Mouse (Mus musculus): ENCODE results near the gene Akna.
A peak's percentile ranks its signal among the peaks of the same experiment; 100 is the strongest.

Gene Akna

DNA sequence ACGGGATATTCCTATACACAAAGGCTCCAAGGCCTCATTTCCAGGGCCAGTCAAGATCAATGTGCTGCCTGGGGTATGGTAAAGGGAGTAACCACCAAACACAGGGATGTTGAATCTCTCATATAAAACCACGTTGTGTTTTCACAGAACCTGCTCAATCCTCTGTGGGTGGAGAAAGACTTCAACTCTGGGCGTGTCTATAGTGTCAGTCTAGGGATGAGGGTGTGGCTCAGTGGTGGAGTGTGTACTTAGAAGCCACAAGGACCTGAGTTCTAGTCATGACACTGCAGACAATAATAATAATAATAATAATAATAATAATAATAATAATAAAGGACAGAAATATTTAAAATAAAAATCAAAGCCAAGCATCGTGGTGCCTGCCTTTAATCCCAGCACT, 18.9 kb downstream of the Akna start:
- no peak for DNase-seq (ENCODE audit: low read depth, low spot score)

DNA sequence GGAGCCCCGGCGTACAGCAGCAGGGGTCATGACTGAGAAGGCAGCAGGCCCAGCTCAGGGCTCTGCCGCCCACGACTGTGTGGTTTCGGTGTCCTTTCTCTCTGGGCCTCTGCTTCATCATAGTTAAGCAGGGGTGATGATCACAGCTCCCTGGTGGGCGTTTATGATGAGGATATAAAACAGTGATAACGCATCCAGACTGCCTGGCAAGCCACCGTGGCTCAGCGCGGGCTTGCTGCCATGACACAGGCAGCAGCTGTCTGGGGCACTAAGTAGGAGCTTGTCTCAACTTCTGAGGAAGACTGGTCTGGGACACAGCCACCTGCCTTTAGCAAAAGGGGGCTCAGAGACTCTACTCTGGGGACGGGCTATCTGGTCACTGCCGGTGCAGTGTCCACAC, 19.7 kb downstream of the Akna start:
- no peak for DNase-seq (ENCODE audit: low read depth, low spot score)

DNA sequence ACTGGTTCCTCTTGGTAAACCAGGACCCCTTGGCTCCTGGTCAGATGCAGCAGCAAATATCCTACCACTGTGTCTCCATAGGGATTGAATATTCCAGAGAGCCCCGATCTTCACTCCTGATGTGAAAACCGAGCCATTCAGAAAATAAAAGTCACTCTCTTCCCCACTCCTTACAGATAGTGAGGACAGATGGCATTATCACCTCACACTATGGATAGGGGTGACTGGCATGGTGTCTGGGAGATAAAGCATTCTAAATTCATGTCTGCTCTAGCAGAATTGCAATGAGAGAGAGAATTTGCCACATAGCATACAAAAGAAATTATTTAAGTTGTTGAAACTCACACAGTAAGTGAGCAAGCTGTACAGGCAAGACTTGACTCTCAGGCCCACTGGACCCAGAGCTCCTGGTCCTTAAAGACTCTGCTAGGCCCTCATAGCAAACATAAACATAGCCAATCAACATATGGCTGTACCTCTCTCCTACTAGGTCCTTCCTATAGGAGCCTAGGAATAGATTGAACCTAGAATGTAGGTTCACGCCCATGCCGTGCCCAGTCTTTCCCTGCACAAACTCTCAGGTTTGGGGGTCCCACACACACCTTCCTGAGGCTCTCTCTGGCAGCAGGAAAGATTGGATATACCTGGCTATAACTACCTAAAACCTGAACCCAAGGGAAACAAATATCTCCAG, 20.3 kb downstream of the Akna start:
- DNase-seq (ENCODE audit: low read depth, low spot score): no peak

DNA sequence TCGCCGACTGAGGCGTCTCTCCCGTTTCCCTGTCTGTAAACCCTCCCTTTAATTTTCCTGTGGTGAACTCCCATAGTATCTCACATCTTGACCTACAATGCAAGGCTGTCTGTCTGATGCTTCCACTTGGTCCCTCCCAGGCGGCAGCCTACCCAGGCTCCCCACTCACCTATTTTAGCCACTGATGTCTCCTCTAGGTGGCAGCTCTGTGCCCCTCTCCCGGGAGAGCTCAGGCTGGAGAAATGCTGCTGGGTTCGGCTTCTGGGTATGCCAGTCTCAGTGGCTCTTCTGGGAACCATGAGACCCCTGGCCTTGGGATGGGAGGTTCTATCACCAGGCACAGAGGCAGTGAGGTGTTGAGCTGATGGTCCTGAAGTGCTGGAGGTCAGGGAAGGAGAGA, 25.7 kb downstream of the Akna start:
- DNase-seq (ENCODE audit: low read depth, low spot score): no peak

DNA sequence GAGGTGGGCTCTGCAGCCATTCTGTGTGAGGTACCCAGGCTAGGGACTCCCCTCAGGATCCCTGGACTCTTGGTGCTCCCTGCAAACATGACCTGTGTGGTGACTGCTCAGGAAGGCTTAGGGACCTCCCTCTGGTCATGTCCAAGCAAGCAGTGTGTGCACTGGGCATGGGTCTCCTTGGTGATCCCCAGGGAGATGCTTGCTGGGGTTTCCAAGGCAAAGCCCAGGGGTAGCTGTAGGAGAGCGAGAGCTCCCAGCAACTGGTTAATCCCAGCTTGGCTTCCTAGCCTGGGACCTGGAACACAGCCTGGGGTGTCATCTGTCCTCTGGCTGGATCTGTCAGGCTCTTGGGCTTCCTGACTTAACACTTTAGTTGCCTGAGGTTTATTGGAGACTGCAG, 27.8 kb downstream of the Akna start:
- no peak for DNase-seq (ENCODE audit: low read depth, low spot score)

DNA sequence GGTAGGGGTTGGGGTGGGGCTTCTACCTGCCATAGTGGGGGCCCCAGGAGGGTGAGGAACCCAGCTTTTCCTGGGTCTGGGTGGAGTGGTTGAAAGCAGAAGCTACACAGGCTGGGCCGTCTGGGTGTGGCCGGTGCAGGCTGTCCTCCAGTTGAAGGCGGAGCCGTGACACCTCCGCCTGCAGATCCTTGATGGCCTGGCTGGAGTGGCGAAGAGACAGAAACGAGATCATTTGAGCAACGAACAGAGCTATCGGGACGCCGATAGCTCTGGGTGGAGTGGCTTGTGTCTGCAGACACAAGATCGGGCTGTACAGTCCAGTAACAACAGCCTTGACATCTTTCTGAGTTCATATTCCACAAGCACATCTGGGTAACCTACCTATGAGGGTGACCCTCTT, 28.8 kb downstream of the Akna start:
- no peak for DNase-seq (ENCODE audit: low read depth, low spot score)

DNA sequence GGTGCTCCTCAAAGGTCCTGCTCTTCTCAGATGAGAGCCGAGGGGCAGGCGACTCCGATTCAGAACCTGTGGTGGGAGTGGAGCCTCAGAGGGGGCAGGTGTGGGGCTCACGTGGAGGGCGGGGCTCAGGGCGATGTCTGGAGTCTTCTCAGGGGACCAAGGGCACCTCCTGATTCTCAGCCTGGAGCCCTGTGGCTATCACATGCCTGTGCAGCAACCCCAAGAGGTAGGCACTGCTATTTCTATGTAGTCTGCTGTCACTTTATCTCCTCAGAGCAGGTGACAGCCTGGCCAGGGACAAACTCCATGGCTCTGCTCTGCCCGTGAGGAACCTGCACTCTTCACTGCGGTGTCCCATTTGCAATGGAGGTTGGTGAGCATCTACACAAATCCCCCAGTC, 29.8 kb downstream of the Akna start:
- DNase-seq (ENCODE audit: low read depth, low spot score): no peak

DNA sequence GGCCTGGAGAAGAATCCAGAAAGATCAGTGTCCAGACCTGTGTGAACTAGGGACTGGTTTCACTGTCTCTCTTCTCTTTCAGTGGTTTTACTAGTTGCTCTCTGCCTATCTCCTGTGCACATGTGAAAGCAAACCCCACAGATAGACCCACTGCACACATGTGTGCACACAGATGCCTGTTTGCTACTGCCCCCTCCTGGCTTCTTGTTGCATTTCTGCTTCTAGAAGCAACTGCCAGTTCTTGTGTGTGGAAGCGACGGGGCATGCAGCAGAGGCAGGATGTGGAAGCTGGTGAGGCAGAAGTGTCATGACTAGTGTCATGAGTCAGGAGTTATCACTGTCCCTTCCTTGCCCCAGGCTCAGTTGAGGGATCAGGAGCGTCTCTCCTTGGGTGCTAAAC, 31.3 kb downstream of the Akna start:
- no peak for DNase-seq (ENCODE audit: low read depth, low spot score)

DNA sequence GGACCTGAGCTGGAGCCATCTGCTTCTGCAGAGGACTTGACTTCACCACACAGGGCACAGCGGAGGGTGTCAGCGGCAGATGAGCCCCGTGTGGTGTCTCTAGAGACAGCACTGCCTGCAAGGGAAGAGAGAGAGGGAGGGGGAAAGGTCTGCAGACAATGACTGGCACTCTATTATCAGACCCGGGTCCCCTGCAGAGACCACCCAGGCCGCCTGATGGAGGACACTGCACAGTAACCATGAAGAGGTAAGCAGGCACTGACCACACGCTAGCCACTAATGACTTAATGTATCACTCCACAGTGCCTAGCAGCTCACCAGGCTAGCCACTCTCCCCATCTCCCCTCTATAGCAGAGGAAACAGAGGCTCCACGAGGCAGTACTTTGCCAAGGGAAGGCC, 32.3 kb downstream of the Akna start:
- no peak for DNase-seq (ENCODE audit: low read depth, low spot score)

DNA sequence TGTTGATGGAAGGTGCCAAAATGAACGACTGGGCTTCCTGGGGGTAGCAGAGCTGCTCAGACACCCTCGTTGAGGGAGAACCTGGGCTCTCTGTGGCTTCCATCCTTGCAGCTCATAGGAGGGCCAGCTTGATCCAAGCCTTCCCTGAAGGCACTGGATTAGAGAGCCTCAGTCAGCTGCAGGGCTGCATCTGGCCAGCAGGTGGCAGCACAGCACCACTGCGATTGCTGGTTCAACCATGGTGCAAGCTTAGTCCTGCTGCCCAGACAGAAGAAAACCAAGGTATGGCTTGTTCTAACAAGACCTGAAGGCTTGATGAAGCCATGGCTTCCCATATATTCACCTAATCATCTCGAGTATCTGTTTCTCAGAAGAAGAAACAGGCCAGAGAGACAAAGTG, 34.6 kb downstream of the Akna start:
- peak; percentile 26 for DNase-seq (ENCODE audit: low read depth, low spot score)

DNA sequence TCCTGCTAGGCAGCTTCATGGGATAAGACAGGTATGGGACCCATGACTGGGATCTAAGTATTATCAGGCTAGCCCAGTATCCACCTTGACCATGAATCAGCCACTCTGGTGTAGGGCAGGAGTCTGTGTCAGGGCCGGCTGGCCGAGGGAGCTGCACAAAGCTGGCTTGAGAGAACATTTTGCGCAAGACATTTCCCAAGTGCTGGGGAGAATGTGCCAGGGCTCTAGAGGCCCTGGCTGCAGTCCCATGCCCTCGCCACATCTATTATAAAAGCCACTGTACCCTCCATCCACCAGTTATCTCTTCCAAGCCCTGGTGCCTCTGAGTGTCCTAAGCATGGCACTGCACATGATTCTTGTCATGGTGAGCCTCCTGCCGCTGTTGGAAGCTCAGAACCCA, 41.0 kb downstream of the Akna start, which contains the start of gene Orm2:
Gene Orm2 (plus strand): TSS at position 300 of the 400 bp plus-strand sequence.
- no peak for DNase-seq (ENCODE audit: low read depth, low spot score)

DNA sequence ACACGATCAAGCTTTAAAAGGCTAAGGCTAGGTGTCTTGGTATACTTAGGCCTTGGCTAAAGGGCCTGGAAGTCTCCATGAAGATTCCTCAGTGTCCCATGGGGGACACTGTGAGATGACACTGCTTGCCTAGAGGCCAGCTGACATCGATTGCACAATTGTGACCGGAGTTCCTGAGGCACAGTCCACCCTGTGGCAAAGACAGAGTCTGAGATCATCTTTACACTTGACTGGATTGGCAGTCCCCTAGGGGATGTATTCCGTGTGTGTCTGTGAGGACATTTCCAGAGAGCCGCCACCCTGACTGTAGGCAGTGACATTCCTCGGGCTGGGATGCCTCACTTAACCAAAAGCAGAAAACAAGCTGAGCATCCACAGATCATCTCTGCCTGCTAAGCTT, 43.3 kb downstream of the Akna start:
- DNase-seq (ENCODE audit: low read depth, low spot score): no peak

DNA sequence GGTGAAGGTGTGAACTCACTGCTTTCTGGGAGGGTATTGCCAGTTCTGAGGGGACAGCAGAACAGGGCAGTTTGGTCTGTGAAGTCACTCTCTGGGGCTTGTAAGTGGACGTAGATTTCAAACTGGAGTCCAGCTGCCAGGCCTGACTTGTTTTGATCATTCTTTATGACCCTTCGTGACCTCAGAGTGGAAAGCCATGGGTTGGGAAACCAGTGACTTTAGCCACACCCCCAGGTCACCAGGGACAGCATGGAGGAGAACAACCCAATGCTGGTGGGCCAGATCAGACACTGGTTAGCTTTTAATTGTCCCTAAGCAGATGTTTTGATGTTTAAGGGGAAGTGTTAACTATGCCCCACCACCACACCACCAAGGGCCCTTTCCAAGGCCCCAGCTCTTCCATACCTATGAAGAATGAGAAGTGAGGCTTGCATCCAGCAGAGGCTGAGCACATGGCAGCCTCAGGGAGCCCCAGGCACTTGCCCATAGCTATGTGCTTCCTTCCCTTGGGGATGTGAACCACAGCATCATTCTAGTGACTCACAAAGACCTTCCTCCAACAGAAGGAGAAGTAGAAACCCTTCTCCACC, 46.1 kb downstream of the Akna start:
- DNase-seq (ENCODE audit: low read depth, low spot score): no peak

DNA sequence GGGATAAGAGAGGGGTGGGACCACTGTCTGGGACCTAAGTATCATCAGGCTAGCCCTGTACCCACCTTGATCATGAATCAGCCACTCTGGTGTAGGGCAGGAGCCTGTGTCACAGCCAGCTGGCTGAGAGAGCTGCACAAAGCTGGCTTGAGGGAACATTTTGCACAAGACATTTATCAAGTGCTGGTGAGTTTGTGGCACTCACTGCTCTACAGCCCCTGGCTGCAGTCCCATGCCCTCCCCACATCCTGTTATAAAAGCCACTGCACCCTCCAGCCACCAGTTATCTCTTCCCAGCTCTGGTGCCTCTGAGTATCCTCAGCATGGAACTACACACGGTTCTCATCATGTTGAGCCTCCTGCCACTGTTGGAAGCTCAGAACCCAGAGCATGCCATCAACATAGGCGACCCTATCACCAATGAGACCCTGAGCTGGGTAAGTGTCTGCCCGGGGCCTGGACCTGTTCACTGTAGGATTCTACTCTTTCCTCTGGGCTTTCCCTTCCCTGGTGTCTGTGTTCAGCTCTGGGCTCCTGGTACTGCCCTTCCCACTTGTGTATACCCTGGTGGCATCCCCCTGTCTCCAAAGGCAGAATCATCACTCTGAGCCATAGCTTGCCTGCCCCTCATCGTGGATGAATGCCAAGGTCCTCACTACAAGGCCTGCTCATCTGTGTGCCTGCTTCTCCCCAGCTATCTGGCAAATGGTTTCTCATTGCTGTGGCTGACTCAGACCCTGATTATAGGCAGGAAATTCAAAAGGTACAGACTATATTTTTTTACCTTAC, 47.1 kb downstream of the Akna start, which contains the start of gene Orm3:
Gene Orm3 (plus strand): TSS at position 286 of the 789 bp plus-strand sequence.
- DNase-seq (ENCODE audit: low read depth, low spot score): no peak

DNA sequence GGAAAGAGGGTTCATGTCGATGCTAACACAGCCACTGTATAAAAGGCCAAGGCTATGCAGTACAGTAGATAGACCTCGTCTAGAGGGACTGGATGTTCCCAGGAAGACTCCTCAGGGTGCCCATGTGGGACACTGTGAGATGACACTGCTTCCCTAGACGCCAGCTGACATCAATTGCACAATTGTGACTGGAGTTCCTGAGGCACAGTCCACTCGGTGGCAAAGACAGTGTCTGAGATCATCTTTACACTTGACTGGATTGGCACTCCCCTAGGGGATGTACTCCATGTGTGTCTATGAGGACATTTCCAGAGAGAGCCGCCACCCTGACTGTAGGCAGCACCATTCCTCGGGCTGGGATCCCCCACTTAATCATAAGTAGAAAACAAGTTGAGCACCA, 54.6 kb downstream of the Akna start:
- DNase-seq (ENCODE audit: low read depth, low spot score): no peak

DNA sequence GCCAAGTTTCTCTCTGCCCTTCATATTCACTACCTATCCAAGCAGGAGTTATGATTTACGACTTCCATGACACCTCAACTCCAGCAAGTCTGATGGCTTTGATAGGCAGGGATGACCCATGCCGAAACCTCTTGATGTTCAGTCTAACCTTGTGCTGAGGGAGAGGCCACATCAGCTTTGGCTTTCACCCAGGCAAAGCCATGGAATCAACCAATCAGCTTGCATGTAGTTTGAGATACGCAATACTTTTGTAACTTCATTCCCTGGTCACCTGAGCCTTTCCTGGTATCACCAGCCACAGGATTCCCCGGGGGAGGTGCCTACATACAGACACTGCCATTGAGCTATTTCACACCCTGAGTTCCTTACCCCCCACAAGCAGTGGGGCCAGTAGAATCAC, 56.5 kb downstream of the Akna start:
- no peak for DNase-seq (ENCODE audit: low read depth, low spot score)

DNA sequence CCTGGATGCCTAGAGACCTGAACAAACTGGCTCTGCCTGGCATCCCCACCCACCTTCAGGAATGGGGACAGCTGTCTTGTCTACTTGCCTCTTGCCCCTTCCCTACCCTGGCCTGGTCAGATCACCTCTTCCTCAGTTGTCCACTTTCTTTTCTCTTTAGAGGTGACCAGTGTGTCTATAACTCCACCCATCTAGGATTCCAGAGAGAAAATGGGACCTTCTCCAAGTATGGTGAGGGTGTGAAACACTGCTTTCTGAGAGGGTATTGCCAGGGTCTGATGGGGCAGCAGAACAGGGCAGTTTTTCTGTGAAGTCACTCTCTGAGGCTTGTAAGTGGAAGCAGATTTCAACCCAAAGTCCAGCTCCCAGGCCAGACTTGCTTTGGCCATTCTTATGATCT, 57.9 kb downstream of the Akna start:
- no peak for DNase-seq (ENCODE audit: low read depth, low spot score)

DNA sequence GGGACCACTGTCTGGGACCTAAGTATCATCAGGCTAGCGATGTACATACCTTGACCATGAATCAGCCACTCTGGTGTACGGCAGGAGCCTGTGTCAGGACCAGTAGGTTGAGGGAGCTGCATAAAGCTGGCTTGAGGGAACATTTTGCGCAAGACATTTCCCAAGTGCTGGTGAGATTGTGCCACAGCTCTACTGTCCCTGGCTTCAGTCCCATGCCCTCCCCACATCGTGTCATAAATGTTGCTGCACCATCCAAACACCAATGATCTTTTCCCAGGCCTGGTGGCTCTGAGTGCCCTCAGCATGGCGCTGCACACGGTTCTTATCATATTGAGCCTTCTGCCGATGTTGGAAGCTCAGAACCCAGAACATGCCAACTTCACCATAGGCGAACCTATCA, 58.9 kb downstream of the Akna start, which contains the start of gene Orm1:
Gene Orm1 (plus strand): TSS at position 266 of the 400 bp plus-strand sequence.
- no peak for DNase-seq (ENCODE audit: low read depth, low spot score)

DNA sequence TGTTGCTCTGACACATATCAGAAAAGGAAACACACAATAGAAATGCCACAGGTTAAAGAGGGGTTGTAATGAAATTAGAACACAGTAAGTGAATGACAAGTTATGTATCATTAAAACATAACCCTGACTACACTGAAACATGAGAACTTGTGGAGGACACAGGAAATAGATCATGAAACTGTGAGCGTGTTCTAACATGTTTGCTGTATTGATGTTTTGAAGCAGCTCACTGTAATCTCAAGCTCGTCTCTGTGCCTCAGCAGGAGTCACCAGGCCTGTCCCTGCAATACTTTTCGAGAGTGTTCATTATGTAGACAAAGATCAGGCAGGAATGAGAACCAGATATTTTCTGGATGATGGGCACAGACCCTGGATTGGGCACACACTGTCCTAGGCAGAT, 59.5 kb downstream of the Akna start:
- no peak for DNase-seq (ENCODE audit: low read depth, low spot score)

DNA sequence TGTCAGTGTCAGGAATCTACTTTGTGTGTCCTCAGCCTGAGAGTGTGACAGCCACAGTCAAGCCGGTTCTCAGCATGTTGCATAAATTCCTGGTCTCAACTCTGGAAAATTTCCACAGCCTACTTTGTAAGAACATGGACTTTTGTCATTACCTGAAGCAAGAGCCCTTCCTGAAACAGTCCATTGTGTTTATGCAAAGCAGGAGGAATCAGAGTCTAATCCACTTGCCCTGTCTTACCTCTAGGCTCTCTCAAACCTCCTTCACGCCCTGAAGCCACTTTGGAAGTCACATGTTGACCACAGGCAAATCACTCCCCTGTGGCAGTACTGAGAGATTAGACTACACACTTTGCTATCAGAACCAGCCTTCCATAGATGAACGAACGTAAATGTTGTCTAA, 60.7 kb downstream of the Akna start:
- DNase-seq (ENCODE audit: low read depth, low spot score): no peak

DNA sequence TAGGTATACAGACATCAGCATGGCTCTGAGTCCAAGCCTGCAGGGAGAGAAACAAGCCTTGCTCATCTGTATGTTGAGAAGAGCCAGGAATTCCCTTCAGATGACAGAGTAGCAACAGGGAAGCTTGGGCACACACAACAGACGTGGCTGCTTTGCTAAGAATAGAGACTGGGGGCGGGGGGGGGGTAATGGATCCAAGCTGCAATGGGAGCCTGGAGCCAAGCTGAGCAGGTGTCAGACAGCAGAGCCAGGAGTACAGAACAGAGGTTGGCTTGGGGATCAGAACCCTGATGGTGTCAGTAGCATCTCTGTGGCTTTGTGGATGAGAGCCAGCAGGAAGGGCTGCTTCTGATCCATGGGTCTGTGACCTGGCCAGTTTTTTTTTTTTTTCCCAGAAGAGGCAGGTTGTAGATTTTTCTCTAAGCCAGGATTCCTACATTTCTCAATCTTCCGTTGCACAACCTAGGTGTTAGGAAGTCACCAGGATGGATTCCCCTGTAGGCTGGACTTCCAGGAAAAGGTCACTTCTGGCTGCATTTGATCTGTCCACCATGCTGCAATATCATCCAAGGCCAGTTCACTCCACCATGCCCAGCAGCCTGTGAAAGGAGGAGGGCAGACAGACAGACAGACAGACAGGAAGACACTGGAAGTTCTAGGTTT, 64.6 kb downstream of the Akna start:
- DNase-seq (ENCODE audit: low read depth, low spot score): peak; percentile 41

DNA sequence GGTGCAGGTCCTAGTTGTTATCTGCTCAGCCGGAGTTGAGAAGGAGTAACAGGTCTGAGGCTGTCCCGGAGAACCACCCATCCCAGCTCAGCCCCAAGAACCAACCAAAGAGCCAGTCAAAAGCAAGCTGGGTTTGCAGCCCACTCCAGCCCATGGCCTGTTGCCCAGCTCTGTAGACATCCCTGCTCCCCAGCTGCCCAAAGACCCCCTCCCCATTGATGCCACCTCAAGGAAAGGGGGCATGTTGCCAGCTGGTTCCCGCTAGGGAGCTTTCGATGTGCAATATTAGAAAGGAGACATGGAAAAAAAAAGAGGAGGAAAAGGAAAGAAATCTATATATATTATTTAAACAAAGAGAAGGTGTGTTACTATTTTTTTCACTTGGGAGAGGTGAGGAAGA, 69.8 kb downstream of the Akna start:
- DNase-seq (ENCODE audit: low read depth, low spot score): no peak
